Mouse (Mus musculus) myocyte (in vitro differentiated cells): Measurements from ENCODE around the gene Tbcb. TPM values are rescaled to one million over a fixed set of nuclear protein-coding genes. Genes with fewer than 3 reads are reported as not detected.

ENCODE experiments used
- H3K27me3 ChIP-seq: one replicate; pipeline ENCODE4 v1.6.1; 2011; ENCODE audit not compliant: control insufficient read depth, insufficient read depth, insufficient read length
- H3K36me3 ChIP-seq: one replicate; pipeline ENCODE4 v1.6.1; 2011; ENCODE audit not compliant: control insufficient read depth, insufficient read depth
- H3K4me2 ChIP-seq: one replicate; pipeline ENCODE4 v1.6.1; 2011; ENCODE audit warnings: low read depth, control low read depth
- H3K4me3 ChIP-seq: one replicate; pipeline ENCODE4 v1.5.1; 2011; ENCODE audit warnings: mild to moderate bottlenecking, control low read depth, moderate library complexity
- H3K79me2 ChIP-seq: one replicate; pipeline ENCODE4 v1.6.1; 2011; ENCODE audit not compliant: control insufficient read depth, insufficient read depth
- H3ac ChIP-seq: one replicate; pipeline ENCODE4 v1.6.1; 2011; ENCODE audit not compliant: control insufficient read depth, insufficient read length
- CEBPB ChIP-seq: IDR thresholded peaks from 2 replicates; pipeline ENCODE4 v1.6.1; 2011; ENCODE audit warnings: mild to moderate bottlenecking, moderate library complexity; ENCODE audit not compliant: poor library complexity, insufficient read depth, severe bottlenecking
- E2F4 ChIP-seq: IDR thresholded peaks from one replicate; pipeline ENCODE4 v1.6.1; 2011; ENCODE audit warnings: mild to moderate bottlenecking, control low read depth, moderate library complexity; ENCODE audit not compliant: insufficient read depth
- MAX ChIP-seq: IDR thresholded peaks from one replicate; pipeline ENCODE4 v1.6.1; 2011; ENCODE audit warnings: low read depth, mild to moderate bottlenecking, control low read depth
- MYOD1 ChIP-seq, 3 experiments: IDR thresholded peaks; one replicate each; pipeline ENCODE4 v1.6.1; 2011; ENCODE audit warnings: control low read depth in 2 of 3, low read depth in 2 of 3, mild to moderate bottlenecking in 2 of 3, moderate library complexity in 1 of 3; ENCODE audit not compliant: insufficient read length in 2 of 3, control insufficient read depth in 1 of 3
- MYOG ChIP-seq, 3 experiments: IDR thresholded peaks; one replicate each; pipeline ENCODE4 v1.6.1; 2011; ENCODE audit warnings: control low read depth in 2 of 3, low read depth in 2 of 3, mild to moderate bottlenecking in 2 of 3; ENCODE audit not compliant: insufficient read length in 2 of 3, control insufficient read depth in 1 of 3, insufficient read depth in 1 of 3
- POLR2A ChIP-seq: IDR thresholded peaks from one replicate; pipeline ENCODE4 v1.6.1; 2011; ENCODE audit warnings: low read depth, mild to moderate bottlenecking, control low read depth, moderate library complexity; ENCODE audit not compliant: insufficient read length
- POLR2AphosphoS2 ChIP-seq: IDR thresholded peaks from one replicate; pipeline ENCODE4 v1.6.1; 2011; ENCODE audit warnings: low read depth, control low read depth; ENCODE audit not compliant: insufficient read length
- REST ChIP-seq: IDR thresholded peaks from one replicate; pipeline ENCODE4 v1.6.1; 2011; ENCODE audit warnings: mild to moderate bottlenecking, control low read depth, moderate library complexity; ENCODE audit not compliant: insufficient read depth, insufficient read length
- SRF ChIP-seq: IDR thresholded peaks from one replicate; pipeline ENCODE4 v1.6.1; 2011; ENCODE audit warnings: low read depth; ENCODE audit not compliant: control insufficient read depth, insufficient read length
- TCF12 ChIP-seq: IDR thresholded peaks from one replicate; pipeline ENCODE4 v1.6.1; 2011; ENCODE audit warnings: mild to moderate bottlenecking, control low read depth; ENCODE audit not compliant: poor library complexity, insufficient read depth, severe bottlenecking
- TCF3 ChIP-seq: IDR thresholded peaks from one replicate; pipeline ENCODE4 v1.6.1; 2011; ENCODE audit warnings: low read depth, control low read depth; ENCODE audit not compliant: insufficient read length
- USF1 ChIP-seq: IDR thresholded peaks from one replicate; pipeline ENCODE4 v1.6.1; 2011; ENCODE audit warnings: low read depth, mild to moderate bottlenecking, control low read depth, moderate library complexity
- polyA plus RNA-seq: library from polyadenylated mRNA; unstranded; fragments of >200 nt; fragmentation: generic; extraction: Trizol; gene quantifications from one replicate; pipeline ENCODE4 v1.2.1, GENCODE M21; 2012; ENCODE audit warnings: missing spikeins

Tbcb gene
- polyA plus RNA-seq, 1 experiment = 147 TPM

DNA sequence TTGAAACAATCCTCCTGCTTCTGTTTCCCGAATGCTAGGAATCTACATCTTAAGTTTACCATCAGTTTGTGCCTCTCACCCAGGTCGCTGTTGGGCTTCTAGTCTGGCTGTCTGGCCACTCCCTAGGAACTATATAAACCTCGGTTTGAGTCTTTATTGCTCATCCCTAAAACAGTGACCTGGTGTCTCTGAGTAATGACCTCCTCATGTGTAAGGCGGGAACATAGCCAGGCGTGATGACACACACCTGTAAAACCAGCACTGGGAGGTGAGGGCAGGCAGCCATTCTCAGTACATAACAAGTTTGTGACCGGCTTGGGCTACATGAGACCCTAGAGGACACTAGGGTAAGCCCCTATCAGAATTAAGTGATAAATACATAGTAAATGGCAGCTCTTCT is 36.6 kb downstream of the Tbcb start:
- peak overlapping the region; percentile 30 for H3ac ChIP-seq
- H3K4me3 ChIP-seq = peak overlapping the region; percentile 83
- peak overlapping the region; percentile 84 for H3K4me2 ChIP-seq
- H3K27me3 ChIP-seq = no peaks in the 10 kb centered on the region
- no peak for TF ChIP-seq CEBPB
- TF ChIP-seq REST = no peak
- no peak for TF ChIP-seq POLR2AphosphoS2
- TF ChIP-seq POLR2A = no peak
- TF ChIP-seq MYOD1 (IDR thresholded peaks at IDR 0.05; ENCODE audit: control insufficient read depth in 1 of 3, insufficient read length in 2 of 3, low read depth in 2 of 3) = no peak
- TF ChIP-seq SRF = no peak
- no peak for TF ChIP-seq MAX
- TF ChIP-seq TCF3 = no peak
- TF ChIP-seq MYOG (IDR thresholded peaks at IDR 0.05; ENCODE audit: control insufficient read depth in 1 of 3, insufficient read depth in 1 of 3, insufficient read length in 2 of 3, low read depth in 2 of 3) = no peak
- H3K36me3 ChIP-seq = peaks cover 7% of the 10 kb centered on the region
- peaks cover 22% of the 10 kb centered on the region for H3K79me2 ChIP-seq

DNA sequence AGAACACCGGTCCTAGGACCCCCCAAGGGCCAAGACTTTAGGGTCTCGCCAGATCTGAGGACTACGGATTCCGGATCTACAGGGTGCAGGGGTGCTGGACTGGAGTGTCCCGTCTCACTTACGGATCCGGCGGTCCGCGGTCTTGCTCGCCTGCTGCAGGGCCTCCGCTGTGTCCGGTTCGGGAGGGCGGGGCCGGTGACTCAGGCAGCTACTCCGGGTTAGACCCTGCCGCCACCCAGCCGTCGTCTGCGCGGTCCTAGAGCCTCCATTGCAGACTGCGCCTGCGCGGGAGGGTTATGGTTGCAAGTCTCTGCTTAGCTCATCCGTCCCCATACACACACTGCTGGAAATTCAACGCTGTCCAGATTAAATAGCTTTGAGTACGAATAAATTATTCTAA is 37.2 kb downstream of the Tbcb start:
- Histone ChIP-seq H3K4me3 (peak overlapping the region; percentile 83), H3K36me3 (peaks cover 7% of the 10 kb centered on the region), H3K27me3 (no peaks in the 10 kb centered on the region), H3K79me2 (peaks cover 22% of the 10 kb centered on the region), H3K4me2 (peak overlapping the region; percentile 84), H3ac (peak overlapping the region; percentile 30)
- peak in 2 of 3 experiments; percentile 15 to 44 for TF ChIP-seq MYOD1 (IDR thresholded peaks at IDR 0.05; ENCODE audit: control insufficient read depth in 1 of 3, insufficient read length in 2 of 3, low read depth in 2 of 3)
- TF ChIP-seq POLR2A = peak; percentile 94
- no peak for TF ChIP-seq CEBPB
- TF ChIP-seq MAX = no peak
- no peak for TF ChIP-seq TCF3
- no peak for TF ChIP-seq TCF12
- peak; percentile 56 for TF ChIP-seq SRF
- no peak for TF ChIP-seq REST
- TF ChIP-seq E2F4 = peak; percentile 26
- TF ChIP-seq USF1 = no peak
- TF ChIP-seq POLR2AphosphoS2 = peak; percentile 88
- peak in 2 of 3 experiments; percentile 17 to 62 for TF ChIP-seq MYOG (IDR thresholded peaks at IDR 0.05; ENCODE audit: control insufficient read depth in 1 of 3, insufficient read depth in 1 of 3, insufficient read length in 2 of 3, low read depth in 2 of 3)

DNA sequence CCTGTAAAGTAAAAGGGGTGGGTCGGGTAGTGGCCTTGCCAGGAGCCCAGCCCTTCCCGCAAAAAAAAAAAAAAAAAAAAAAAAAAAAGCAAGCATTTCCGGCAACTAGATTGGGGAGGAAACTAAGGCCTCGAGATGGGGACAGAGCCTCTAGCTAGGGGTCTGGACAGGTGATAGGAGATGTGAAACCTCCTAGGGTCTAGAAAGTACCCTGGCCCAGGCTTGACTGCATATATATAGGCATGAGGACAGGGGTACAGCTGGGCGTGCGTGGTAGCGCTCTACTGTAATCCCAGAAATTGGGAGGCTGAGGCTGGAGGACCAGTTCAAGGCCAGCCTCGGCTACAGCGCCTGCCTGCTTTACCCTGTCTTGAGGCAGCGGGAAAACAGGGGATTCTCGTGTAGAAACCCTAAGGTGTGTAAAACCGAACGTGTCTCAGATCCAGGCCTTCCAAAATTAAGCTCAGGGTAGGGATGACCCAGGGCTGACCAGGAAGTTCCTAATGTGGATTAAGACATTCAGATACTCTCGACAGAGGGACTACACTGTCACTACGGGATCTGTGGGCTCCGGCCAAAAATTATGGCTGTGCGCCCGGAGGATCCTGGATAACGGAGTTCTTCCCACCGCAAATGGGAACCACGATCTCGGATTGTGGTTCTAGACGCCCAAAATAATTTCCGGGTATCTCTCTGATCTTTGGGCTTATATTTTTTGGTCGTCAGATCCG is 37.8 kb downstream of the Tbcb start:
- peak overlapping the region; percentile 39 for H3K4me2 ChIP-seq
- H3K27me3 ChIP-seq = no peaks in the 10 kb centered on the region
- peaks cover 22% of the 10 kb centered on the region for H3K79me2 ChIP-seq

DNA sequence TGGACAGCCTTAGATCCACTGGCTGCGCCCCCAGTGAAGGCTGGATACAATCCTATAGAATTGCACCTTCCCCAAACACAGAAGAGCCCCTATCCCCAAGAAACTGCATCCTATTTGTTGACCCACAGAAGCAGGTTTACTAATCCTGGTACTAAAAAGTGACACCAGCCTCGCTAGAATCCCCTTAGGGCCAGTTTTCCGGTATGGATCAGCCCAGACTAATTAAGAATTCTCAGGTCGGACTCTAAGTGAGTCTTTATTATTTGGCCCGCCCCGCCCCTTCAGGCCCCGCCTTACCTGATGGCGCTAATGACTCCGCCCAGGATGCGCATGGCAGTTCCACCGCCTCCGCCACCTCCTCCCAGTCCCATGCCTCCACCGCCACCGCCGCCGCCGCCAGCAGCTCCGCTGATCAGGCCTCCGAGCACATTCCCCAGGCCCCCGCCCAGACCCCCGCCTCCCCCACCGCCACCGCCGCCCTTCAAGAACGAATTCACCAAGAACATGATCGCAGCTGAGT is 38.4 kb downstream of the Tbcb start:
- TF ChIP-seq POLR2A = peak; percentile 76
- TF ChIP-seq POLR2AphosphoS2 = peak; percentile 68
- TF ChIP-seq MAX = no peak
- H3K4me2 ChIP-seq = peak overlapping the region; percentile 86
- H3K36me3 ChIP-seq = peaks cover 13% of the 10 kb centered on the region
- H3K79me2 ChIP-seq = peaks cover 22% of the 10 kb centered on the region
- H3ac ChIP-seq = peak overlapping the region; percentile 30
- no peaks in the 10 kb centered on the region for H3K27me3 ChIP-seq
- peak overlapping the region; percentile 83 for H3K4me3 ChIP-seq

More for the DNA sequence above, 37.8 kb downstream of the Tbcb start:
- Histone ChIP-seq H3K4me3 (peak overlapping the region; percentile 83), H3ac (peak overlapping the region; percentile 30), H3K36me3 (peaks cover 7% of the 10 kb centered on the region)
- TF ChIP-seq POLR2A (peak; percentile 6), POLR2AphosphoS2 (peak; percentile 17), MYOG (IDR thresholded peaks at IDR 0.05; ENCODE audit: control insufficient read depth in 1 of 3, insufficient read depth in 1 of 3, insufficient read length in 2 of 3, low read depth in 2 of 3) (no peak)

DNA sequence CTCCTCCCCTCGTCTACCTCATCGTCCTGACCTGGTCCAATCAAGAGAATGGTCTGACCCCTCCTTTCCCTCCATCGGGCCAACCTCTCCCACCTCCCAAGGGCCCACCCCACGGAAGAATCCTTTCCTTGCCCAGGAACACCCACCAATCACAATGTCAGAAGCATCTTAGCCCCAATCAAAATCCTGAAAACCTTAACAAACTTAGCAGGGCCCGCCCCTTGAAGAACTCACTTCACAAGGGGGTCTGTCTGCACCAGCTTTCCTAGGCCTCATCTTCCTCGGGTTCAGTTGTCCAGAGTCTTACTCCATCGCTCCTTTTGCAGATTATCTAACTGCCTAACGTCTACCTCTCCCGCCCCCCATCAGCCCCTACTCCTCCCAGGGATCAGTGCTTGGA is 39.1 kb downstream of the Tbcb start:
- Histone ChIP-seq H3ac (no peak overlapping the region), H3K27me3 (no peaks in the 10 kb centered on the region), H3K4me2 (peak overlapping the region; percentile 86), H3K79me2 (peaks cover 22% of the 10 kb centered on the region), H3K36me3 (peaks cover 18% of the 10 kb centered on the region), H3K4me3 (peak overlapping the region; percentile 83)
- TF ChIP-seq MYOG (IDR thresholded peaks at IDR 0.05; ENCODE audit: control insufficient read depth in 1 of 3, insufficient read depth in 1 of 3, insufficient read length in 2 of 3, low read depth in 2 of 3) (no peak), POLR2A (no peak), TCF12 (no peak), E2F4 (no peak), REST (no peak), MYOD1 (IDR thresholded peaks at IDR 0.05; ENCODE audit: control insufficient read depth in 1 of 3, insufficient read length in 2 of 3, low read depth in 2 of 3) (no peak), POLR2AphosphoS2 (no peak), TCF3 (no peak), SRF (no peak), CEBPB (no peak), MAX (no peak), USF1 (no peak)
